Mouse (Mus musculus) lung, embryonic 14.5 days (tissue): ENCODE results near the gene Ccl7. TPM values are rescaled to one million over a fixed set of nuclear protein-coding genes. Genes with fewer than 3 reads are reported as not detected.
A peak's percentile ranks its signal among the peaks of the same experiment; 100 is the strongest.

Source experiments
- ATAC-seq: fragments of 200-750 bp; cut with Nextera tagmentation; 2 replicates; pipeline ENCODE4 v1.8.0; 2017; ENCODE audit warnings: mild to moderate bottlenecking, moderate TSS enrichment, moderate library complexity; ENCODE audit not compliant: insufficient read depth
- DNase-seq: peaks from one replicate; pipeline ENCODE4 v3.0.0-alpha.2; 2015
- H3K27ac ChIP-seq: fragments of 300-500 bp; sonication (generic); 2 replicates; pipeline ENCODE4 v1.5.1; 2014; ENCODE audit warnings: low read depth, mild to moderate bottlenecking, moderate library complexity
- H3K27me3 ChIP-seq: fragments of 300-500 bp; sonication (generic); 2 replicates; pipeline ENCODE4 v1.6.1; 2014; ENCODE audit warnings: low read length, control low read depth; ENCODE audit not compliant: insufficient read depth
- H3K36me3 ChIP-seq: fragments of 300-500 bp; sonication (generic); 2 replicates; pipeline ENCODE4 v1.6.1; 2014; ENCODE audit warnings: control low read depth; ENCODE audit not compliant: insufficient read depth
- H3K4me1 ChIP-seq: fragments of 300-500 bp; sonication (generic); 2 replicates; pipeline ENCODE4 v1.6.1; 2014; ENCODE audit warnings: antibody characterized with exemption, control low read depth; ENCODE audit not compliant: insufficient read depth
- H3K4me2 ChIP-seq: fragments of 300-500 bp; sonication (generic); 2 replicates; pipeline ENCODE4 v1.6.1; 2014; ENCODE audit warnings: mild to moderate bottlenecking
- H3K4me3 ChIP-seq: fragments of 300-500 bp; sonication (generic); 2 replicates; pipeline ENCODE4 v1.5.1; 2014; ENCODE audit warnings: low read depth, low read length
- H3K9ac ChIP-seq: fragments of 300-500 bp; sonication (generic); 2 replicates; pipeline ENCODE4 v1.6.1; 2014
- H3K9me3 ChIP-seq: fragments of 300-500 bp; sonication (generic); 2 replicates; pipeline ENCODE4 v1.6.1; 2016; ENCODE audit warnings: low read depth, low read length, control low read depth
- CTCF ChIP-seq: IDR thresholded peaks from 2 replicates; pipeline ENCODE4 v1.5.1; 2016; ENCODE audit warnings: antibody characterized with exemption, low read depth
- WGBS: fragments of 180-500 bp; shearing (Covaris S2); extraction: QIAGEN DNeasy Blood & Tissue Kit; methylation state at CpG from one replicate; pipeline ENCODE4 v1.1.7; 2014; 5-methylcytosine and 5-hydroxymethylcytosine counted together
- polyA plus RNA-seq: library from polyadenylated mRNA; unstranded; fragments of >200 nt; fragmentation: Nextera tagmentation; extraction: Ambion mirVana; gene quantifications from 2 replicates; pipeline ENCODE4 v1.2.1, GENCODE M21; 2014

The Ccl7 gene
- 11.6 and 13.4 TPM in 2 replicates for polyA plus RNA-seq

GRCm38 (mm10) chr11:82045471-82045870, at the start of gene Ccl7:
TSS of gene Ccl7 (plus strand) at chr11:82045712.
- ATAC-seq (peak; percentile 54; the same call in 1 of the 2 replicates), DNase-seq (peak; percentile 61)
- Histone ChIP-seq H3K27me3 (no peaks in the 10 kb centered on the region), H3K4me1 (no peaks in the 10 kb centered on the region), H3K4me2 (no peak within 1 kb of the TSS; the same call in 1 of the 2 replicates), H3K4me3 (no peak within 1 kb of the TSS), H3K9ac (no peak within 1 kb of the TSS), H3K27ac (0 out of 2 replicates have a peak within 1 kb of the TSS, but pooled peaks have one; percentile 40), H3K36me3 (no peaks in the 10 kb centered on the region), H3K9me3 (no peaks in the 10 kb centered on the region)
- TF ChIP-seq CTCF: no peak
- WGBS: 61% methylated on average over 3 of the region's 3 CpGs

- WGBS: 62% methylated on average over 10 of the region's 10 CpGs
- no peaks in the 10 kb centered on the region for H3K9me3 ChIP-seq
- no peaks in the 10 kb centered on the region for H3K4me1 ChIP-seq
- H3K27ac ChIP-seq: no peak overlapping the region
- no peak overlapping the region for H3K4me3 ChIP-seq
- no peaks in the 10 kb centered on the region for H3K36me3 ChIP-seq
- no peak overlapping the region for H3K9ac ChIP-seq
- DNase-seq (peak; percentile 84), ATAC-seq (no peak; the same call in 1 of the 2 replicates)
- H3K4me2 ChIP-seq: no peak overlapping the region
- no peaks in the 10 kb centered on the region for H3K27me3 ChIP-seq
- peak; percentile 100 for TF ChIP-seq CTCF
These were observed 49.2 kb upstream of the Ccl7 start for GRCm38 (mm10) chr11:81996172-81996841.

- no peaks in the 10 kb centered on the region for H3K27me3 ChIP-seq
- H3K9ac ChIP-seq: no peak overlapping the region
- H3K36me3 ChIP-seq: no peaks in the 10 kb centered on the region
- DNase-seq: no peak
- ATAC-seq: no peak
- no peak overlapping the region for H3K27ac ChIP-seq
- TF ChIP-seq CTCF: no peak
- H3K4me1 ChIP-seq: no peaks in the 10 kb centered on the region
- WGBS: 86% methylated on average over 5 of the region's 5 CpGs
- no peak overlapping the region for H3K4me2 ChIP-seq
- no peaks in the 10 kb centered on the region for H3K9me3 ChIP-seq
- no peak overlapping the region for H3K4me3 ChIP-seq
These were observed 48.4 kb upstream of the Ccl7 start for GRCm38 (mm10) chr11:81997085-81997484.

GRCm38 (mm10) chr11:81998646-81999045, 46.9 kb upstream of the Ccl7 start:
- no peak for TF ChIP-seq CTCF
- Histone ChIP-seq H3K4me1 (no peaks in the 10 kb centered on the region), H3K4me2 (no peak overlapping the region), H3K27me3 (no peaks in the 10 kb centered on the region), H3K36me3 (no peaks in the 10 kb centered on the region), H3K9me3 (no peaks in the 10 kb centered on the region), H3K9ac (no peak overlapping the region), H3K4me3 (no peak overlapping the region), H3K27ac (no peak overlapping the region)
- 82% methylated on average over 3 of the region's 3 CpGs for WGBS
- ATAC-seq: no peak
- DNase-seq: no peak

- Histone ChIP-seq H3K27ac (no peak overlapping the region), H3K4me1 (no peaks in the 10 kb centered on the region), H3K9ac (no peak overlapping the region), H3K4me2 (no peak overlapping the region), H3K9me3 (no peaks in the 10 kb centered on the region), H3K27me3 (no peaks in the 10 kb centered on the region), H3K4me3 (no peak overlapping the region), H3K36me3 (no peaks in the 10 kb centered on the region)
- no peak for TF ChIP-seq CTCF
- 65% methylated on average over 4 of the region's 4 CpGs for WGBS
- ATAC-seq (no peak), DNase-seq (no peak)
These were observed 46.0 kb upstream of the Ccl7 start for GRCm38 (mm10) chr11:81999469-81999868.

GRCm38 (mm10) chr11:82000581-82000980, 44.9 kb upstream of the Ccl7 start:
- Histone ChIP-seq H3K4me1 (no peaks in the 10 kb centered on the region), H3K36me3 (no peaks in the 10 kb centered on the region), H3K4me2 (no peak overlapping the region), H3K27ac (no peak overlapping the region), H3K27me3 (no peaks in the 10 kb centered on the region), H3K9ac (no peak overlapping the region), H3K4me3 (no peak overlapping the region), H3K9me3 (no peaks in the 10 kb centered on the region)
- DNase-seq (no peak), ATAC-seq (no peak)
- 63% methylated on average over 5 of the region's 5 CpGs for WGBS
- no peak for TF ChIP-seq CTCF

GRCm38 (mm10) chr11:82004810-82005209, 40.7 kb upstream of the Ccl7 start:
- 60% methylated on average over 2 of the region's 2 CpGs for WGBS
- no peak overlapping the region for H3K4me2 ChIP-seq
- no peak overlapping the region for H3K9ac ChIP-seq
- H3K27me3 ChIP-seq: no peaks in the 10 kb centered on the region
- H3K36me3 ChIP-seq: no peaks in the 10 kb centered on the region
- ATAC-seq (no peak), DNase-seq (no peak)
- H3K9me3 ChIP-seq: no peaks in the 10 kb centered on the region
- H3K4me3 ChIP-seq: no peak overlapping the region
- H3K27ac ChIP-seq: no peak overlapping the region
- H3K4me1 ChIP-seq: no peaks in the 10 kb centered on the region
- TF ChIP-seq CTCF: no peak
